Mouse (Mus musculus) embryonic fibroblast, embryonic 13.5 days (primary cell): Measurements from ENCODE around the gene Cox15. TPM values are rescaled to one million over a fixed set of nuclear protein-coding genes. Genes with fewer than 3 reads are reported as not detected.

Source experiments
- H3K27ac ChIP-seq: 2 replicates; pipeline ENCODE4 v1.5.1; 2012; ENCODE audit warnings: low read length, control low read depth, inconsistent platforms; ENCODE audit not compliant: insufficient read depth
- H3K4me1 ChIP-seq: 2 replicates; pipeline ENCODE4 v1.6.1; 2011; ENCODE audit warnings: low read length; ENCODE audit not compliant: control insufficient read depth, insufficient read depth
- H3K4me3 ChIP-seq: 2 replicates; pipeline ENCODE4 v1.5.1; 2011; ENCODE audit warnings: mild to moderate bottlenecking, control low read depth, low read length; ENCODE audit not compliant: insufficient read depth
- CTCF ChIP-seq: IDR thresholded peaks from 2 replicates; pipeline ENCODE4 v1.5.1; 2011; ENCODE audit warnings: mild to moderate bottlenecking, control low read depth, low read length, moderate library complexity, borderline replicate concordance; ENCODE audit not compliant: insufficient read depth
- POLR2A ChIP-seq: IDR thresholded peaks from 2 replicates; pipeline ENCODE4 v1.6.1; 2011; ENCODE audit warnings: low read depth, mild to moderate bottlenecking, control low read depth, low read length, moderate library complexity
- polyA plus RNA-seq: library from polyadenylated mRNA; stranded (reverse); fragments of >200 nt; gene quantifications from 2 replicates; pipeline ENCODE4 v1.2.4, GENCODE M21; 2011; ENCODE audit warnings: low read depth; ENCODE audit not compliant: missing spikeins, insufficient read length

The Cox15 gene
- polyA plus RNA-seq, 1 experiment = 22.1 TPM

- H3K4me1 ChIP-seq = peaks cover 13% of the 10 kb centered on the region
- H3K4me3 ChIP-seq = no peak overlapping the region
- TF ChIP-seq CTCF = no peak
- no peak for TF ChIP-seq POLR2A
- H3K27ac ChIP-seq = peak overlapping the region; percentile 46; the same call in 1 of the 2 replicates
Observed at GRCm38 (mm10) chr19:43695514-43695964, 57.3 kb downstream of the Cox15 start.

DNA sequence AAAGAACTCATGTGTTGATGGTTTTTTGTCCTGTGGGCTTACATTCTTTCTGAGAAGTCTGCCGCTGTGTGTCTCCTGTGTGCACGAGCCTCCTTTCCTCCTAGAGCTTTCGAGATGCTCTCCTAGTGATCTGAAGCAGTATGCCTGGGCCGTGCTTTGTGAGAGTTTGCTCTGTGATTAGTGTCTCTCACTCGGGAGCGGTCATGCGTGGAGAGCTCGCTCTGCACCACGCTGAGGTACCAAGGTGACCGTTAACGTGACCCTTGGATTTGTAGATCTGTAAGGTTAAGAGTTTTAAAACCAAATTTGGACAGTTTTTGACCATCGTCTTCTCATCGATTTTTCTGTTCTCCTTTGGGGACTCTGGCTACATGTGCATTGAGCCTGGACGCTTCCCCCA is 60.0 kb downstream of the Cox15 start:
- H3K4me3 ChIP-seq = no peak overlapping the region
- H3K27ac ChIP-seq = no peak overlapping the region
- peaks cover 13% of the 10 kb centered on the region; the same call in 1 of the 2 replicates for H3K4me1 ChIP-seq
- TF ChIP-seq POLR2A = no peak
- TF ChIP-seq CTCF = no peak

DNA sequence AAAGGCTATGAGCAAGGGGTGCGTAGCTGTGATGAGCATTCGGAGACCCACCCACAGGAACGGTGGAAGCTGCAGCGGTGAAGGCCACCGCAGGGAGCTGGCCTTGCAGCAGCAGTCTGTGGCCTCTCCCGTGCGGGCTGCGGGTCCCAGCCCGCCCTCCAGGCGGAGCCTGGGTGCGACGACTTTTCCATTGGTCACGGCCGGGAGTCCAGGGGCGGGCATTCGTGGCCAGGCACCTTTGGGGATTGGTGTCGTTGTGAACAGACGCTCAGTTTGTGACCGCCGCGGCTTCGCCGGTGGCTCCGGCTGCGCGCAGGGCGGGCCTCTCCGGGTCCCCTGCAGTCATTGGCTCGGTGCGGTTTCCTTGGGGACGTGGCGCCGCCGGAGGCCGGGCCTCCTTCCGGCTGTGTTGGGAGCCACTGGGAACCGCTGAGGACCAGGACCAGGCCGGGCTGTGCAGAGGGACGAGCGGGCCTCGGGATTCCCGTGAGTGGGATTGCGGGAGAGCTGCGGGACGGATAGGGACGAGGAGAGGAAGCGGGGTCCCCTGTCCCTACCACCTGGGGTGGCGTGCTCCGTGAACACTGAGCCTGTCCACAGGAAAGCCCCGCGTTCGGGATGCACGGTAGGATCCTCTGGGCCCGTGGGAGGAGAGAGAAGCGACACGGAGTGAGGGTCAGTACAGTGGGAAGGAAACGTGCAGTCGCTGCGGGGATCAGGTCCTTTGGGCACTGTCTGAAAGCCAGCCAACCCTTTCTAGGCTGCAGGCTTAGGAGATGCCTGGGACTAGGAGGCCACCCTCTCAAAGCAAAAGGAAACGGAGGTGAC is 63.2 kb downstream of the Cox15 start, which contains the start of gene Entpd7:
Gene Entpd7 (plus strand): TSS at position 254 of the 828 bp plus-strand sequence.
- Histone ChIP-seq H3K27ac (peak within 1 kb of the TSS; percentile 6), H3K4me1 (peaks cover 5% of the 10 kb centered on the region; the same call in 1 of the 2 replicates), H3K4me3 (peak within 1 kb of the TSS; percentile 84)
- no peak for TF ChIP-seq CTCF
- peak; percentile 98 for TF ChIP-seq POLR2A

Other genes starting within 250 kb of the Cox15 start
- gene Got1, start 228.4 kb downstream of the Cox15 start, polyA plus RNA-seq = 48.1 and 56.5 TPM in 2 replicates
- not detected in 2 replicates for gene Nkx2-3, start 140.7 kb downstream of the Cox15 start, polyA plus RNA-seq
- 16.0 and 16.5 TPM in 2 replicates for gene Slc25a28, start 78.1 kb downstream of the Cox15 start, polyA plus RNA-seq
- gene Entpd7, start 63.3 kb downstream of the Cox15 start, polyA plus RNA-seq = 12.8 and 15.2 TPM in 2 replicates
- 4.3 and 5.0 TPM in 2 replicates for gene Cutc, start within 50 bp of the Cox15 start, polyA plus RNA-seq
- gene Abcc2, start 29.2 kb upstream of the Cox15 start, polyA plus RNA-seq = not detected in 2 replicates
- 12.1 and 13.3 TPM in 2 replicates for gene Dnmbp, start 187.2 kb upstream of the Cox15 start, polyA plus RNA-seq
- not detected in 2 replicates for gene Cpn1, start 233.6 kb upstream of the Cox15 start, polyA plus RNA-seq